Comparison of ENCODE assay signal across 8 mouse cellular contexts in genomic region chr19:34192008-34192963, GRCm38 (mm10). TPM values are rescaled to one million over a fixed set of nuclear protein-coding genes. Genes with fewer than 3 reads are reported as not detected.
DNase-seq lines count a peak whose midpoint lies in the region.

Gene Stambpl1 (plus strand): TSS chr19:34192229.

- no peaks in the 10 kb centered on the region for H3K9me3 ChIP-seq in midbrain, embryonic 10.5 days (replicated peaks)

- peak within 1 kb of the TSS; percentile 72 for H3K4me3 ChIP-seq in midbrain, embryonic 10.5 days

- DNase-seq in adrenal gland, postnatal 10 days = peak; percentile 85
- peak; percentile 73 for DNase-seq in embryo, embryonic 9.5 days (ENCODE audit: extremely low spot score)
- DNase-seq in heart, adult 11 months = peak; percentile 98
- peak; percentile 51 for DNase-seq in kidney, adult 11 months
- DNase-seq in left cerebral cortex, postnatal 4 days = peak; percentile 67
- peak; percentile 67 for DNase-seq in midbrain, embryonic 10.5 days (ENCODE audit: low spot score)
- peak; percentile 73 for DNase-seq in right cerebral cortex, postnatal 4 days
- peak; percentile 82 for DNase-seq in yolk sac, embryonic 10.5 days (ENCODE audit: low spot score)

- intact Hi-C loops in left cerebral cortex, postnatal 4 days (cut with DNase I) = no loop called here

- H3K36me3 ChIP-seq in midbrain, embryonic 10.5 days = no peaks in the 10 kb centered on the region

- H3K27me3 ChIP-seq in midbrain, embryonic 10.5 days (ENCODE audit: low read depth, poor library complexity, severe bottlenecking) = peaks cover 90% of the 10 kb centered on the region

- H3K4me1 ChIP-seq in midbrain, embryonic 10.5 days = peaks cover 32% of the 10 kb centered on the region

- WGBS in midbrain, embryonic 10.5 days = under 1% methylated on average over 62 of the region's 62 CpGs

- H3K27ac ChIP-seq in midbrain, embryonic 10.5 days (replicated peaks) = peak within 1 kb of the TSS; percentile 79

RNA-seq across cellular contexts. Expression of gene Stambpl1, which starts in this region (rescaled TPM):
- 1 to 10 TPM; 4.8 to 6.6 TPM for total RNA-seq in adrenal gland, postnatal 10 days (2021)
- total RNA-seq in left cerebral cortex, postnatal 4 days (2021) = 10 to 100 TPM; 17.4 to 22.5 TPM
- polyA plus RNA-seq in midbrain, embryonic 10.5 days (2016; fragmentation: Nextera tagmentation; extraction: Ambion mirVana) = 1.9 and 2.2 TPM in 2 replicates

Comparison
In these comparisons a context has a peak if more than half of its experiments do, and no peak if none do; other contexts are left out.
1. Peak in every context shown above with its lines: DNase-seq, H3K4me3 ChIP-seq and H3K27ac ChIP-seq.